Mouse (Mus musculus) heart, embryonic 13.5 days (tissue): ENCODE results near the gene Pdk2. TPM values are rescaled to one million over a fixed set of nuclear protein-coding genes. Genes with fewer than 3 reads are reported as not detected.

ENCODE experiments used
- ATAC-seq: fragments of 200-750 bp; cut with Nextera tagmentation; 2 replicates; pipeline ENCODE4 v1.8.0; 2017; ENCODE audit warnings: moderate TSS enrichment; ENCODE audit not compliant: insufficient number of reproducible peaks, low FRiP score, low TSS enrichment; ENCODE audit errors: extremely low read depth
- H3K27ac ChIP-seq: fragments of 300-500 bp; sonication (generic); replicated peaks from 2 replicates; pipeline ENCODE4 v1.5.1; 2015; ENCODE audit warnings: moderate library complexity, mild to moderate bottlenecking, inconsistent platforms
- H3K27me3 ChIP-seq: fragments of 300-500 bp; sonication (generic); replicated peaks from 2 replicates; pipeline ENCODE4 v1.6.1; 2015; ENCODE audit warnings: mild to moderate bottlenecking, inconsistent platforms
- H3K36me3 ChIP-seq: fragments of 300-500 bp; sonication (generic); 2 replicates; pipeline ENCODE4 v1.6.1; 2015; ENCODE audit warnings: mild to moderate bottlenecking, inconsistent platforms
- H3K4me1 ChIP-seq: fragments of 300-500 bp; sonication (generic); 2 replicates; pipeline ENCODE4 v1.6.1; 2015; ENCODE audit warnings: inconsistent platforms
- H3K4me2 ChIP-seq: fragments of 300-500 bp; sonication (generic); 2 replicates; pipeline ENCODE4 v1.6.1; 2015; ENCODE audit warnings: inconsistent platforms, mild to moderate bottlenecking, moderate library complexity
- H3K4me3 ChIP-seq: fragments of 300-500 bp; sonication (generic); 2 replicates; pipeline ENCODE4 v1.5.1; 2015; ENCODE audit warnings: moderate library complexity, mild to moderate bottlenecking, inconsistent platforms
- H3K9ac ChIP-seq: fragments of 300-500 bp; sonication (generic); 2 replicates; pipeline ENCODE4 v1.6.1; 2015; ENCODE audit warnings: inconsistent platforms, mild to moderate bottlenecking, moderate library complexity
- H3K9me3 ChIP-seq: fragments of 300-500 bp; sonication (generic); 2 replicates; pipeline ENCODE4 v1.6.1; 2016; ENCODE audit warnings: inconsistent platforms
- WGBS: fragments of 180-500 bp; shearing (Covaris S2); methylation state at CpG from one replicate; pipeline ENCODE4 v1.1.7; 2015; ENCODE audit warnings: mixed read lengths; 5-methylcytosine and 5-hydroxymethylcytosine counted together
- polyA plus RNA-seq: library from polyadenylated mRNA; unstranded; fragments of >200 nt; fragmentation: Nextera tagmentation; extraction: Ambion mirVana; gene quantifications from 2 replicates; pipeline ENCODE4 v1.2.1, GENCODE M21; 2015

Gene Pdk2
- polyA plus RNA-seq, 1 experiment from 2014 or later, result 77.9 TPM

GRCm38 (mm10) chr11:95001584-95002347, 39.4 kb downstream of the Pdk2 start:
- Histone ChIP-seq H3K27ac (no peak overlapping the region), H3K36me3 (peaks cover 88% of the 10 kb centered on the region), H3K4me2 (no peak overlapping the region), H3K4me3 (no peak overlapping the region), H3K4me1 (peaks cover 63% of the 10 kb centered on the region), H3K27me3 (no peaks in the 10 kb centered on the region), H3K9me3 (no peaks in the 10 kb centered on the region), H3K9ac (no peak overlapping the region)
- WGBS, result 83% methylated on average over 21 of the region's 21 CpGs
- ATAC-seq, result no peak

GRCm38 (mm10) chr11:95001058-95001457, 40.1 kb downstream of the Pdk2 start:
- Histone ChIP-seq H3K4me1 (peaks cover 65% of the 10 kb centered on the region), H3K9ac (peak overlapping the region; percentile 50), H3K4me3 (peak overlapping the region; percentile 31; the same call in 1 of the 2 replicates), H3K27ac (peak overlapping the region; percentile 72), H3K36me3 (peaks cover 95% of the 10 kb centered on the region), H3K4me2 (peak overlapping the region; percentile 100), H3K27me3 (no peaks in the 10 kb centered on the region), H3K9me3 (no peaks in the 10 kb centered on the region)
- 0 out of 2 replicates have a peak, but pooled peaks have one; percentile 26 for ATAC-seq
- WGBS, result 2% methylated on average over 8 of the region's 8 CpGs

DNA sequence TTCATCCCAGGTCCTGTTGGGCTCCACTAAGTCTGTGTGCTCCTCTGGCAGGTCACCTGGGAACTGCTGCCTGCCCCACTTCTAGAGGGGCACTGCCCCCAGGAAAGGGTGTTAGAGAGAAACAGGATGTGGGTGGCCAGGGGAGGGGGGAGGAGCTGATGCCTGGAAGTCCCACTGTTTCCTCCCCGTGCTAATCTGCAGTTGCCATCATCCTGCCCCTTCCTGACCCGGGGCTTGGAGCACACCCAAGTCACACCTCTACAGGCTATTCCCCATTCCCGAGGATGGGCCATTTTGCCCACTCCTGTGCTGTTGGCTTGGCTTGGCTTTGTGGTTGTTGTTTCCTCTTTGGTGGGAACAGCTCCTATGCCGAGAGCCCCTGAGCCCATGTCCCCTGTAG, 40.6 kb downstream of the Pdk2 start:
- Histone ChIP-seq H3K4me1 (peaks cover 65% of the 10 kb centered on the region), H3K27me3 (no peaks in the 10 kb centered on the region), H3K9me3 (no peaks in the 10 kb centered on the region), H3K4me2 (peak overlapping the region; percentile 100), H3K4me3 (peak overlapping the region; percentile 31; the same call in 1 of the 2 replicates), H3K27ac (peak overlapping the region; percentile 72), H3K9ac (peak overlapping the region; percentile 50), H3K36me3 (peaks cover 98% of the 10 kb centered on the region)
- ATAC-seq, result no peak
- 20% methylated on average over 4 of the region's 4 CpGs for WGBS

DNA sequence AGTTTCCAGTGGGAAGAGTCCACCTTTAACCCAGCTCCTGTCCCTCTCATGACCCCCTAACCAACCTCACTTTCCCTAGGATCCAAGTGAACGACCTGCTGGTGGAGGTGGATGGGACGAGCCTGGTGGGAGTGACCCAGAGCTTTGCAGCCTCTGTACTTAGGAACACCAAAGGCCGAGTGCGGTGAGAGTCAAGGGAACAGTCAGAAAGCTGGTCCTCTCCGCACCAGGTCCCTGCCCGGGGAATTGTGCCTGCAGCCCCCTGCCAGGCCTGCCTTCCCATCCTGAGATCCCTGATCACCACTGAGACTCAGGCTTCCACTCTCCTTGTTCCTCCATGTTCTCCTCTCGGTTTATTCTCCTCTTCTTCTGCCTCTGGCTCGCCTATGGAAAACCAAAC, 41.0 kb downstream of the Pdk2 start:
- H3K4me2 ChIP-seq, result peak overlapping the region; percentile 100
- WGBS, result 61% methylated on average over 8 of the region's 8 CpGs
- H3K9me3 ChIP-seq, result no peaks in the 10 kb centered on the region
- no peak for ATAC-seq
- H3K27ac ChIP-seq, result peak overlapping the region; percentile 72
- peak overlapping the region; percentile 50 for H3K9ac ChIP-seq
- H3K36me3 ChIP-seq, result peaks cover 98% of the 10 kb centered on the region
- peaks cover 66% of the 10 kb centered on the region for H3K4me1 ChIP-seq
- peak overlapping the region; percentile 31; the same call in 1 of the 2 replicates for H3K4me3 ChIP-seq
- H3K27me3 ChIP-seq, result no peaks in the 10 kb centered on the region

GRCm38 (mm10) chr11:94998041-94998531, 43.1 kb downstream of the Pdk2 start:
- Histone ChIP-seq H3K27ac (no peak overlapping the region; the same call in 1 of the 2 replicates), H3K4me2 (peak overlapping the region; percentile 100), H3K4me1 (peaks cover 70% of the 10 kb centered on the region), H3K4me3 (peak overlapping the region; percentile 31), H3K27me3 (no peaks in the 10 kb centered on the region), H3K9ac (peak overlapping the region; percentile 47; the same call in 1 of the 2 replicates), H3K36me3 (peaks cover 82% of the 10 kb centered on the region), H3K9me3 (no peaks in the 10 kb centered on the region)
- WGBS, result 67% methylated on average over 16 of the region's 16 CpGs
- no peak for ATAC-seq

DNA sequence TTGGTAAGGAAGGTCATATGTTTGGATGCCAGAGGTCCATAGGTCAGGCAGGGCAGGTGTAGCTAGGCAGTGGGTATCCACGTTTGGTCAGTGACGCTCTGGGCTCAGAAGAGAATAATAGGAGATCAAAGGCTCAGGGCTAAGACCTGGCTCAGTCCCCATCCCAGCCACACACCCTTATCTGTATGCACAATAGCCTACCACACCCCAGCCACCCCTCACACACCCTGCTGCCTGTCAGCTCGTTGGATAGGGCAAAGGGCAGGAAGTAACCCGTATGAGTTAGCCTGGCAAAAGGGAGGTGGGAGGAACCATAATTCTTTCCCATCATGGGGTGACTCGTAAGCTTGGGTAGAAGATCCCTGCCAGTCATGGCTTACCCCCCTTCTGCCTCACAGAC, 43.6 kb downstream of the Pdk2 start:
- peak overlapping the region; percentile 31 for H3K4me3 ChIP-seq
- H3K27me3 ChIP-seq, result no peaks in the 10 kb centered on the region
- peak overlapping the region; percentile 47; the same call in 1 of the 2 replicates for H3K9ac ChIP-seq
- H3K27ac ChIP-seq, result no peak overlapping the region; the same call in 1 of the 2 replicates
- no peaks in the 10 kb centered on the region for H3K9me3 ChIP-seq
- H3K36me3 ChIP-seq, result peaks cover 77% of the 10 kb centered on the region
- WGBS, result 52% methylated on average over 5 of the region's 5 CpGs
- H3K4me2 ChIP-seq, result peak overlapping the region; percentile 100
- ATAC-seq, result no peak
- H3K4me1 ChIP-seq, result peaks cover 75% of the 10 kb centered on the region

- no peak for ATAC-seq
- WGBS, result 87% methylated on average over 6 of the region's 6 CpGs
- H3K27me3 ChIP-seq, result no peaks in the 10 kb centered on the region
- peaks cover 71% of the 10 kb centered on the region for H3K36me3 ChIP-seq
- H3K9me3 ChIP-seq, result no peaks in the 10 kb centered on the region
- peak overlapping the region; percentile 6; the same call in 1 of the 2 replicates for H3K4me3 ChIP-seq
- no peak overlapping the region for H3K9ac ChIP-seq
- peaks cover 81% of the 10 kb centered on the region for H3K4me1 ChIP-seq
- no peak overlapping the region for H3K27ac ChIP-seq
- H3K4me2 ChIP-seq, result peak overlapping the region; percentile 100
Observed at GRCm38 (mm10) chr11:94996984-94997383, 44.2 kb downstream of the Pdk2 start.

GRCm38 (mm10) chr11:94996101-94996500, 45.1 kb downstream of the Pdk2 start:
- Histone ChIP-seq H3K4me1 (peaks cover 76% of the 10 kb centered on the region), H3K4me2 (peak overlapping the region; percentile 100), H3K27me3 (no peaks in the 10 kb centered on the region), H3K36me3 (peaks cover 63% of the 10 kb centered on the region), H3K4me3 (0 out of 2 replicates have a peak overlapping the region, but pooled peaks have one; percentile 11), H3K9ac (peak overlapping the region; percentile 98), H3K27ac (no peak overlapping the region), H3K9me3 (no peaks in the 10 kb centered on the region)
- WGBS, result 81% methylated on average over 8 of the region's 8 CpGs
- no peak for ATAC-seq

GRCm38 (mm10) chr11:94994947-94995772, 46.0 kb downstream of the Pdk2 start:
- no peak for ATAC-seq
- peak overlapping the region; percentile 100 for H3K4me2 ChIP-seq
- 79% methylated on average over 11 of the region's 11 CpGs for WGBS
- peaks cover 54% of the 10 kb centered on the region for H3K36me3 ChIP-seq
- peak overlapping the region; percentile 94 for H3K4me3 ChIP-seq
- peaks cover 72% of the 10 kb centered on the region for H3K4me1 ChIP-seq
- H3K27me3 ChIP-seq, result no peaks in the 10 kb centered on the region
- H3K27ac ChIP-seq, result peak overlapping the region; percentile 95; the same call in 1 of the 2 replicates
- H3K9me3 ChIP-seq, result no peaks in the 10 kb centered on the region
- H3K9ac ChIP-seq, result peak overlapping the region; percentile 98

GRCm38 (mm10) chr11:94994208-94994814, 46.8 kb downstream of the Pdk2 start:
- Histone ChIP-seq H3K27me3 (no peaks in the 10 kb centered on the region), H3K9ac (peak overlapping the region; percentile 98), H3K27ac (peak overlapping the region; percentile 95), H3K4me1 (peaks cover 73% of the 10 kb centered on the region), H3K9me3 (no peaks in the 10 kb centered on the region), H3K4me3 (peak overlapping the region; percentile 94), H3K36me3 (peaks cover 45% of the 10 kb centered on the region), H3K4me2 (peak overlapping the region; percentile 100)
- WGBS, result 24% methylated on average over 10 of the region's 10 CpGs
- ATAC-seq, result no peak
